Mouse (Mus musculus) erythroblast, adult 5-6 weeks (primary cell): ENCODE data around the gene Selplg. TPM values are rescaled to one million over a fixed set of nuclear protein-coding genes. Genes with fewer than 3 reads are reported as not detected.

Source experiments
- ATAC-seq: replicated peaks from 2 replicates; pipeline ENCODE4 v1.8.0; 2016; ENCODE audit warnings: moderate number of reproducible peaks, mild to moderate bottlenecking, moderate TSS enrichment, inconsistent platforms; ENCODE audit not compliant: poor library complexity, low FRiP score, severe bottlenecking
- total RNA-seq, 2 experiments: library from RNA; stranded (forward) in 1 of 2; stranded (reverse) in 1 of 2; fragments of 150-400 nt in 1 of 2; fragments of 200-764, 138-1000 nt in 1 of 2; gene quantifications; 2 replicates each; pipeline versions ENCODE4 v1.2.3 to v1.2.4; 2015 to 2017; ENCODE audit warnings: low replicate concordance in 2 of 2

Gene Selplg
- total RNA-seq, 2 experiments from 2014 or later = 34.8 to 85.1 TPM

- ATAC-seq = no peak
These were observed 56.9 kb downstream of the Selplg start for GRCm38 (mm10) chr5:113775585-113775984.

DNA sequence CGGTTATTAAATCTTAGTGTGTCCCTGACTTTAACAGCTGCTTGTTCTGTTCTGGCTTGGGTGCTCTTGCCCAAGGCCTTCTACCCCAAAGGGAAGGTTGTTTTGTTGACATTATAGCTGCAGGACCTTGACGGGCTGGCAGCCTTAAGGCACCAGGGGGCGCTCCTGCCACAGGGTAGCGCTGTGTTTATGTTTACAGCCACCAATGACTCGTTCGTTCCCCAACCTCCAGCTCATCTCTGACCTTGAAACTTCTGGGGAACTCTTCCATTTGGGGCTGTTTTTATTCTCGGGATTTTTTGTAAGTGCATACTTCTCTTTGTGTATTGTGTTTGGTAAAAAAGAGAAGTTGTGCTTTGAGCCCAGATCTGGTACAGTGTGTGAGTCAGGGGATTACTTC is 58.8 kb downstream of the Selplg start:
- ATAC-seq = peak; percentile 77

GRCm38 (mm10) chr5:113772905-113773519 is 59.4 kb downstream of the Selplg start:
- ATAC-seq = 0 out of 2 replicates have a peak, but pooled peaks have one; percentile 9

DNA sequence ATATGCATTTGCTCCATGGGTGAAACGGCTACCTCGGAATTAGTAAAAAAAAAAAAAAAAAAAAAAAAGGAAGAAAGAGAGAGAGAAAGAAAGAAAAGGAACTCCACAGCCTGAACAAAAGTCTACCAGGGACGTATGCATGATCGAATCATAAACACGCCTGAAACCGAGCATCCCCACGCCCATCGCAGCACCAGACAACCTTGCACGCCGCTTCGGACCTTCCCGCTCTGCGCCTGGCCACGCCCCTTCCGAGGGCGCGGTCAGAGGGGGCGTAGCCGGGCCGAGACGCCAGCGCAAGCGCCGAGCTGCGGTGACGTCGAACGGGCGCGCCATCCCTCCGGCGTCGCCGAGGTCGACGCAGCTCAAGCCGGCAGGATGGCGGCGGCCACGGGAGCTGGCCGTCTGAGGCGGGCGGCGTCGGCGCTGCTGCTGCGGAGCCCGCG is 60.0 kb downstream of the Selplg start, which contains the start of the genes Sart3 and Iscu:
TSS of gene Sart3 (minus strand) at position 61 of the 446 bp plus-strand sequence.
TSS of gene Iscu (plus strand) at position 299 of the 446 bp plus-strand sequence.
- ATAC-seq = peak; percentile 74

DNA sequence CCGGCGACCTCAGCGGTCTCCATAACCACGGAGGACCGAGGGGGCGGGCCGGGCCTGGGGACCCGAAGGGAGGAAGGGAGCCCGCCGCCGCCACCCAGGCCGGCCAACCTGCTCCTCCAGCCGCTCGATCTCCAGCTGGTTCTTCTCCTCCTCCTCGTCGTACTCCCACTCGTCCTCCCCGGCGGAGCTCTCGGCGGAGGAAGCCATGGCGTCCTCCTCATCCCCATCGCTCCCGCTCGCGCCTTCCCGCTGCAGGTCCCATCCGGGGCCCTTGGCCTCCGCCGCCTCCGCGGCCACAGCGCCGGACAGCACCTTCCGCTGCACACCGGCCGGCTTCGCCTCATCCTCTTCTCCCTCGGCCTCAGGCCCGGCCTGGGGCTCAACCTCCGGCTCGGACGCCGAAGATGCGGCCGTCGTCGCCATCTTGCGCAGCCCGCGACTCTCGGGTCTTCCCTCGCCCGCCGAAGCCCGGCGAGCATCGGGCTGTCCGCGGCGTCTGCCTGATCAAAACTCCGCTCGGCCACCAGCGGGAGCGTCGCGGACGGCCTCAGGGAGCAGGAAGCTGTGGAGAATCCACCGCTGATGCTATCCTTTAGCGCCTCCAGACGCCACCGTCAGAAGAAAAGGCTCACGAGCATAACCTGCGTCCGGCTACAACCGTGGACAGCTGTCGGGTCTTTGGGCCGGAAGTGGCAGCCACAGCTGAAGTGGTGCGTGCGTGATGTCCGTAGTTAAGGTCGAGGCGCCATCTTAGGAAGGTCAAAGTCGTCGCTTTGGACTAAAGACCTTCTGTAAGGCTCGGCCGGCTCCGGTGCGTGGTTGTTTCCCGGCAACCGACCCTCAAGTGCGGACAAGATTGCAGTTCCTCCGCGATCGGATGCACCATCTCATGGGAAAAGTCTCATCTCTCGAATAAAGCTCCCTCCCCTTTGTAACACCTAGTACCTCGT is 61.0 kb downstream of the Selplg start:
- peak; percentile 80 for ATAC-seq

DNA sequence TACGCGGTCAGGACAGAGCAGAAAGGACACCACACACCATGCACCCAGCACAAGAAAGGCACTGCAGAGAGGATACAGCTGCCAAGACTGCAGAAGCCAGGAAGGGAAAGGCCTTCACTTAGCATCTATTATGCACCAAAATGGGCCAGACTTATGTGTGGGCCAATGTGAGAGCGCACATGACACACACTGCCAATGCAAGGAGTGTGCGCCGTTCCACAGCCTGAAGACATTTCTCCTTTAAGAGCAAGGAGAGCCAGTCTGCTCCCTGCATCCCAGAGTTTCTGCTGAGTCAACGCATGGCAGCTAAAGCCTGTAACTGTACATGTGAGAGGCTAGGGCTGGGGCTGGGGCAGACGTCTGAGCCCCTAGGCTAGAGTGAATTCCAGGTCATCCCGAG is 63.6 kb downstream of the Selplg start:
- ATAC-seq = no peak

Other genes starting within 250 kb of the Selplg start
- 1.5 TPM in 2 replicates for gene Cmklr1, start 182.2 kb downstream of the Selplg start, total RNA-seq (2015; ENCODE audit: low replicate concordance)
- 0.51 and 0.70 TPM in 2 replicates for gene Cmklr1, start 182.2 kb downstream of the Selplg start, total RNA-seq (2017; ENCODE audit: low replicate concordance)
- gene 1700069L16Rik, start 107.9 kb downstream of the Selplg start, total RNA-seq (2015; ENCODE audit: low replicate concordance) = not detected in 2 replicates
- gene 1700069L16Rik, start 107.9 kb downstream of the Selplg start, total RNA-seq (2017; ENCODE audit: low replicate concordance) = not detected in 2 replicates
- 1.3 TPM in 1 of 2 replicates, not detected in the other for gene Ficd, start 96.8 kb downstream of the Selplg start, total RNA-seq (2015; ENCODE audit: low replicate concordance)
- 0.56 and 0.94 TPM in 2 replicates for gene Ficd, start 96.8 kb downstream of the Selplg start, total RNA-seq (2017; ENCODE audit: low replicate concordance)
- 4.0 and 6.1 TPM in 2 replicates for gene Sart3, start 60.1 kb downstream of the Selplg start, total RNA-seq (2015; ENCODE audit: low replicate concordance)
- 13.8 and 23.1 TPM in 2 replicates for gene Sart3, start 60.1 kb downstream of the Selplg start, total RNA-seq (2017; ENCODE audit: low replicate concordance)
- 137 and 178 TPM in 2 replicates for gene Iscu, start 59.9 kb downstream of the Selplg start, total RNA-seq (2015; ENCODE audit: low replicate concordance)
- 139 and 170 TPM in 2 replicates for gene Iscu, start 59.9 kb downstream of the Selplg start, total RNA-seq (2017; ENCODE audit: low replicate concordance)
- gene Tmem119, start 32.1 kb downstream of the Selplg start, total RNA-seq (2015; ENCODE audit: low replicate concordance) = 2.7 TPM in 1 of 2 replicates, not detected in the other
- gene Tmem119, start 32.1 kb downstream of the Selplg start, total RNA-seq (2017; ENCODE audit: low replicate concordance) = 1.1 TPM in 1 of 2 replicates, not detected in the other
- gene Coro1c, start 76.1 kb upstream of the Selplg start, total RNA-seq (2015; ENCODE audit: low replicate concordance) = 23.2 and 30.9 TPM in 2 replicates
- 20.5 and 26.8 TPM in 2 replicates for gene Coro1c, start 76.1 kb upstream of the Selplg start, total RNA-seq (2017; ENCODE audit: low replicate concordance)
- 55.9 and 63.5 TPM in 2 replicates for gene Ssh1, start 161.2 kb upstream of the Selplg start, total RNA-seq (2015; ENCODE audit: low replicate concordance)
- 60.6 and 63.8 TPM in 2 replicates for gene Ssh1, start 161.2 kb upstream of the Selplg start, total RNA-seq (2017; ENCODE audit: low replicate concordance)
- not detected in 2 replicates for gene Dao, start 171.1 kb upstream of the Selplg start, total RNA-seq (2015; ENCODE audit: low replicate concordance)
- gene Dao, start 171.1 kb upstream of the Selplg start, total RNA-seq (2017; ENCODE audit: low replicate concordance) = not detected in 2 replicates
- gene Usp30, start 232.8 kb upstream of the Selplg start, total RNA-seq (2015; ENCODE audit: low replicate concordance) = 0.84 and 6.3 TPM in 2 replicates
- gene Usp30, start 232.8 kb upstream of the Selplg start, total RNA-seq (2017; ENCODE audit: low replicate concordance) = 0.60 and 1.4 TPM in 2 replicates